Mouse (Mus musculus) forebrain, postnatal 0 days (tissue): ENCODE data around the gene Ranbp2. TPM values are rescaled to one million over a fixed set of nuclear protein-coding genes. Genes with fewer than 3 reads are reported as not detected.
A peak's percentile ranks its signal among the peaks of the same experiment; 100 is the strongest.

Source experiments
- ATAC-seq: fragments of 200-750 bp; cut with Nextera tagmentation; 2 replicates; pipeline ENCODE4 v1.8.0; 2017; ENCODE audit warnings: mild to moderate bottlenecking, moderate library complexity
- DNase-seq: peaks from one replicate; pipeline ENCODE4 v3.0.0-alpha.2; 2015
- H3K27ac ChIP-seq: fragments of 300-500 bp; sonication (generic); 2 replicates; pipeline ENCODE4 v1.5.1; 2014; ENCODE audit warnings: low read depth, mild to moderate bottlenecking, antibody characterized with exemption, low read length, moderate library complexity, mixed read lengths
- H3K27me3 ChIP-seq: fragments of 300-500 bp; sonication (generic); 2 replicates; pipeline ENCODE4 v1.6.1; 2014; ENCODE audit warnings: mild to moderate bottlenecking, low read length, mixed read lengths; ENCODE audit not compliant: insufficient read depth
- H3K36me3 ChIP-seq: fragments of 300-500 bp; sonication (generic); 2 replicates; pipeline ENCODE4 v1.6.1; 2014; ENCODE audit warnings: mild to moderate bottlenecking, moderate library complexity; ENCODE audit not compliant: insufficient read depth
- H3K4me1 ChIP-seq: fragments of 300-500 bp; sonication (generic); 2 replicates; pipeline ENCODE4 v1.6.1; 2014; ENCODE audit warnings: antibody characterized with exemption; ENCODE audit not compliant: insufficient read depth
- H3K4me2 ChIP-seq: fragments of 300-500 bp; sonication (generic); 2 replicates; pipeline ENCODE4 v1.6.1; 2014; ENCODE audit warnings: low read depth, mild to moderate bottlenecking, moderate library complexity
- H3K4me3 ChIP-seq: fragments of 300-500 bp; sonication (generic); 2 replicates; pipeline ENCODE4 v1.5.1; 2014; ENCODE audit warnings: low read depth, low read length, mixed read lengths
- H3K9ac ChIP-seq: fragments of 300-500 bp; sonication (generic); 2 replicates; pipeline ENCODE4 v1.6.1; 2014; ENCODE audit warnings: mild to moderate bottlenecking
- H3K9me3 ChIP-seq: fragments of 300-500 bp; sonication (generic); 2 replicates; pipeline ENCODE4 v1.6.1; 2016; ENCODE audit warnings: low read length
- CTCF ChIP-seq: sonication (generic); IDR thresholded peaks from 2 replicates; pipeline ENCODE4 v1.5.1; 2016; ENCODE audit warnings: antibody characterized with exemption, control low read depth, low read depth
- WGBS: fragments of 180-500 bp; shearing (Covaris S2); extraction: QIAGEN DNeasy Blood & Tissue Kit; methylation state at CpG from one replicate; pipeline ENCODE4 v1.1.7; 2014; 5-methylcytosine and 5-hydroxymethylcytosine counted together
- polyA plus RNA-seq: library from polyadenylated mRNA; unstranded; fragments of >200 nt; fragmentation: Nextera tagmentation; extraction: Ambion mirVana; gene quantifications from 2 replicates; pipeline ENCODE4 v1.2.1, GENCODE M21; 2015
- total RNA-seq: library from RNA; depleted of rRNA; stranded (reverse); fragments of >200 nt; gene quantifications from 2 replicates; pipeline ENCODE4 v1.2.3, GENCODE M21; 2014

Gene Ranbp2
- total and polyA plus RNA-seq, 2 experiments from 2014 or later, result 10.9 to 65.4 TPM

GRCm38 (mm10) chr10:58412852-58413251 is 33.9 kb upstream of the Ranbp2 start:
- no peak for TF ChIP-seq CTCF
- H3K36me3 ChIP-seq, result peaks cover 35% of the 10 kb centered on the region

GRCm38 (mm10) chr10:58416702-58417101 is 30.0 kb upstream of the Ranbp2 start:
- H3K27ac ChIP-seq, result no peak overlapping the region
- WGBS, result 91% methylated on average over 3 of the region's 3 CpGs
- H3K4me3 ChIP-seq, result no peak overlapping the region
- no peak overlapping the region for H3K9ac ChIP-seq
- no peaks in the 10 kb centered on the region for H3K9me3 ChIP-seq
- H3K4me2 ChIP-seq, result no peak overlapping the region
- H3K36me3 ChIP-seq, result peaks cover 13% of the 10 kb centered on the region
- ATAC-seq (no peak), DNase-seq (no peak)
- TF ChIP-seq CTCF, result no peak
- no peaks in the 10 kb centered on the region for H3K27me3 ChIP-seq
- no peaks in the 10 kb centered on the region for H3K4me1 ChIP-seq

More at GRCm38 (mm10) chr10:58412852-58413251, 33.9 kb upstream of the Ranbp2 start:
- Histone ChIP-seq H3K27me3 (no peaks in the 10 kb centered on the region), H3K9me3 (no peaks in the 10 kb centered on the region), H3K4me3 (no peak overlapping the region), H3K4me2 (no peak overlapping the region), H3K27ac (no peak overlapping the region), H3K4me1 (no peaks in the 10 kb centered on the region), H3K9ac (no peak overlapping the region)
- DNase-seq, result no peak
- ATAC-seq, result no peak

- TF ChIP-seq CTCF, result no peak
- DNase-seq (no peak), ATAC-seq (no peak)
- Histone ChIP-seq H3K9me3 (no peaks in the 10 kb centered on the region), H3K4me1 (no peaks in the 10 kb centered on the region), H3K27ac (no peak overlapping the region), H3K4me2 (no peak overlapping the region), H3K27me3 (no peaks in the 10 kb centered on the region), H3K4me3 (no peak overlapping the region), H3K36me3 (peaks cover 14% of the 10 kb centered on the region), H3K9ac (no peak overlapping the region)
- WGBS, result 83% methylated on average over 10 of the region's 10 CpGs
Measured at GRCm38 (mm10) chr10:58418290-58418971, 28.3 kb upstream of the Ranbp2 start.

DNA sequence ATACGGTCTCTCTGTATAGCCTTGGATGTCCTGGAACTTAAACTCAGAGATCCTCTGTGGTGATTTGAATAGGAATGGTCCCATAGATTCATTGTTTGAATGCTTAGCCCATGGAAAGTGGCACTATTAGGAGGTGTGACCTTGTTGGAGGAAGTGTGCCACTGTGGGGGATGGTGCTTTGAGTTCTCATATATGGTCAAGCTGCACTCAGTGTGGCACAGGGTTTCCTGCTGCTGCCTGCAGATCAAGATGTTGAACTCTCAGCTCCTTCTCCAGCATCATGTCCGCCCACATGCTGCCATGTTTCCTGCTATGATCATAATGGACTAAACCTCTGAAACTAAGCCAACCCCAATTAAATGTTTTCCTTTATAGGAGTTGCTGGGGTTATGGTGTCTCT is 18.8 kb upstream of the Ranbp2 start:
- H3K4me3 ChIP-seq, result no peak overlapping the region
- no peak for DNase-seq
- WGBS, result 92% methylated on average over 2 of the region's 2 CpGs
- no peaks in the 10 kb centered on the region for H3K9me3 ChIP-seq
- H3K27ac ChIP-seq, result no peak overlapping the region
- H3K27me3 ChIP-seq, result no peaks in the 10 kb centered on the region
- TF ChIP-seq CTCF, result no peak
- H3K4me2 ChIP-seq, result no peak overlapping the region
- no peak overlapping the region for H3K9ac ChIP-seq
- H3K4me1 ChIP-seq, result no peaks in the 10 kb centered on the region
- peaks cover 13% of the 10 kb centered on the region for H3K36me3 ChIP-seq
- ATAC-seq, result no peak

DNA sequence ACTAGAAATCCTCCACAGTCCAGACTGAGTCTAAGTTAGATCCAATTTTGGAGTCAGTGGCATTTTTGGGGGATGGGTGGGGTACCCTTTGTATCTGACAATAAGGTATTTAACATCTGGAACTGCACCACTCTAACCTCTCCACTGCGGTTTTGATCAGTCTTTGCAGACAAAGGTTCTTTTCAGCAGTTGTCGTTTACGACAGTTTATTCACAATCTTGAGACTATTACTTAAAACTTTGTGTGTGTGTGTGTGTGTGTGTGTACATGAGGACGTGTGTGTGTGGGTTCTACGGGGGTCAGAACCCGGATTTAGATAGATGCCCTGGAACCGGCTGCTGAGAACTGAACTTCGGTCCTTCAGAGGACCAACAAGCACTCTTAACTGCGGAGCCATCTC is 870 bp upstream of the Ranbp2 start:
- peak overlapping the region; percentile 85 for H3K4me3 ChIP-seq
- peak overlapping the region; percentile 92 for H3K27ac ChIP-seq
- no peaks in the 10 kb centered on the region for H3K36me3 ChIP-seq
- H3K9me3 ChIP-seq, result no peaks in the 10 kb centered on the region
- 15% methylated on average over 9 of the region's 9 CpGs for WGBS
- no peak for DNase-seq
- H3K9ac ChIP-seq, result peak overlapping the region; percentile 87
- no peak for TF ChIP-seq CTCF
- ATAC-seq, result 0 out of 2 replicates have a peak, but pooled peaks have one; percentile 1
- H3K4me2 ChIP-seq, result peak overlapping the region; percentile 71
- H3K27me3 ChIP-seq, result no peaks in the 10 kb centered on the region
- peaks cover 10% of the 10 kb centered on the region; the same call in 1 of the 2 replicates for H3K4me1 ChIP-seq

- Histone ChIP-seq H3K9me3 (no peaks in the 10 kb centered on the region), H3K4me2 (peak overlapping the region; percentile 71), H3K4me3 (peak overlapping the region; percentile 85), H3K9ac (peak overlapping the region; percentile 87), H3K4me1 (peaks cover 10% of the 10 kb centered on the region; the same call in 1 of the 2 replicates), H3K27me3 (no peaks in the 10 kb centered on the region), H3K27ac (peak overlapping the region; percentile 92), H3K36me3 (no peaks in the 10 kb centered on the region)
- whole genome bisulfite sequencing, result under 1% methylated on average over 32 of the region's 32 CpGs
- ATAC-seq (peak; percentile 60), DNase-seq (no peak)
- TF ChIP-seq CTCF, result no peak
Measured at GRCm38 (mm10) chr10:58447280-58447781, 611 bp downstream of the Ranbp2 start.

- Histone ChIP-seq H3K4me3 (no peak overlapping the region), H3K36me3 (peaks cover 18% of the 10 kb centered on the region; the same call in 1 of the 2 replicates), H3K27me3 (no peaks in the 10 kb centered on the region), H3K4me2 (no peak overlapping the region), H3K9me3 (no peaks in the 10 kb centered on the region), H3K9ac (no peak overlapping the region), H3K4me1 (0 out of 2 replicates have a peak, but pooled peaks cover 2% of the 10 kb centered on the region), H3K27ac (no peak overlapping the region)
- ATAC-seq (no peak), DNase-seq (no peak)
- TF ChIP-seq CTCF, result no peak
Measured at GRCm38 (mm10) chr10:58451575-58451974, 4.9 kb downstream of the Ranbp2 start.
